Mouse (Mus musculus): ENCODE measurements around the gene Rbm39.

DNA sequence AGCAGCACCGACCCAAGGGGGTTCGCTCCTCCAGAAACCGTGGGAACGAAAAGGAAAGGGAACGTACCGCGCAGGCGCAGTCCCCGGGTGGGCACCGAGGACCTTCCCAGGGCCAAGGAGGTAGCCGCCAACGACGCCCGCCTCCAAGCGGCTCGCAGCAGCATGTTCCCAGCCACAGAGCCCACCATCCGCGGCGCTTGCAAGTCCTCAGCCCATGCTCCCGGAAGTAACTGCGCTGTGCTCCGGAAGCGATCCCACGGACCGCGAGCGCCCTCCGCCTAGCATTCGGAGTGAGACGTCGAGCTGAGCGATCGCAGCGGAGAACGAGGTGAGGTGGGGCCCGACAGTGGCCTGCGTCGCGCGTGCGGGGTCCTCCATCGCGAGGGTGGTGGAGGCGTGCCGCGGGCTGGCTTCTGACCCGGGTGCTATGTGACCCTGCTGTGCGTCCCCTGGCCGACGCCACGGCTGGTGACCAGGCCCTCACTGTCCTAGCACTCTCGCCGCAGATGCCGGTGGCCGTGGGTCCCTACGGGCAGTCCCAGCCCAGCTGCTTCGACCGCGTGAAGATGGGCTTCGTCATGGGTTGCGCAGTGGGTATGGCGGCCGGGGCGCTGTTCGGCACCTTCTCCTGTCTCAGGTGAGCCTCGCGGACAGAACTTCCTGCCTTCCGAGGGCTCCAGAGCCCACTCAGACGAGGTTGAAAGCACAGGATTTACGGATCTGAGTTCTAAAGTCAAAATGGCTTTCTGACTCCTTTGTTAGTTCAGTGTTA is 35.9 kb downstream of the Rbm39 start, which contains the start of the genes Romo1 and Nfs1:
- TF ChIP-seq CTCF (IDR thresholded peaks at IDR 0.05; ENCODE audit: low read depth, low read length) = no peak
- no peak; the same call in 1 of the 2 replicates for TF ChIP-seq POLR2A (IDR thresholded peaks at IDR 0.05; ENCODE audit: borderline replicate concordance, low read depth, low read length)

Measured in bone marrow macrophage, adult 2 months (primary cell).